Mouse (Mus musculus): ENCODE results near the gene Ccnyl1.

DNA sequence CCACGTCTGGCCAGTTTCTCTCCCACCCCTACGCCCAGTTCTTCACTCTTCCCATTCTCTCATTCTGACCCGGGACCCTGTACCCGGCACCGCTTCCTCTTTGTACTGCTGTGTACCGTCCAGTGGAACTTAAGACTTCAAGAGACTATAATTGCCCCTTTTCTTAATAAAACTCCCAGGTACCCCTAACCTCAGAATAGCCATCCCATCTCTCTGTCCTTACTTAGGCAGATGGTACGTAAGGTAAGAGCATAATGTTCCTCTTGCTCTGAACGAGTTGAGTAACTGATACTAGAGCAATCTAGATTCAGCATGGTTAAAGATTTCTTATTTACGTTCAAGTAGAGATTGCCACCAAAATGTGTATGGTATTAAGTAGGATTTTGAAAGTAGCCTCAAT lies 1.3 kb downstream of the Ccnyl1 start:
- TF ChIP-seq CTCF (IDR thresholded peaks at IDR 0.05; ENCODE audit: control insufficient read depth, insufficient read depth, low read length) (no peak), POLR2A (IDR thresholded peaks at IDR 0.05; ENCODE audit: borderline replicate concordance, control insufficient read depth, low read depth, low read length) (no peak)
